Mouse (Mus musculus): ENCODE results near the gene Clba1. TPM values are rescaled to one million over a fixed set of nuclear protein-coding genes. Genes with fewer than 3 reads are reported as not detected.

Clba1 gene
- polyA plus RNA-seq, 1 experiment from 2014 or later, result 0.69 TPM

GRCm38 (mm10) chr12:112769751-112770150 lies 39.0 kb upstream of the Clba1 start:
- H3K36me3 ChIP-seq (replicated peaks; ENCODE audit: insufficient read depth, low read length), result no peaks in the 10 kb centered on the region
- H3K4me1 ChIP-seq (ENCODE audit: insufficient read depth), result no peaks in the 10 kb centered on the region
- no peaks in the 10 kb centered on the region for H3K27me3 ChIP-seq (ENCODE audit: insufficient read depth, low read length)
- no peak overlapping the region for H3K4me3 ChIP-seq (ENCODE audit: low read depth, low read length)
- H3K9ac ChIP-seq (replicated peaks), result no peak overlapping the region
- H3K27ac ChIP-seq (ENCODE audit: low read depth), result no peak overlapping the region
- no peak overlapping the region for H3K4me2 ChIP-seq (ENCODE audit: low read depth, low read length)
- 82% methylated on average over 2 of the region's 2 CpGs for WGBS (ENCODE audit: insufficient replicate concordance)
- no peaks in the 10 kb centered on the region for H3K9me3 ChIP-seq (ENCODE audit: low read length)
- ATAC-seq, result no peak
- DNase-seq, result no peak
- TF ChIP-seq CTCF (IDR thresholded peaks at IDR 0.05; ENCODE audit: low read depth) (no peak), EP300 (IDR thresholded peaks at IDR 0.05; ENCODE audit: low read depth) (no peak)

- DNase-seq, result no peak
- no peaks in the 10 kb centered on the region for H3K4me1 ChIP-seq (ENCODE audit: insufficient read depth)
- WGBS (ENCODE audit: insufficient replicate concordance), result 71% methylated on average over 4 of the region's 4 CpGs
- H3K27me3 ChIP-seq (ENCODE audit: insufficient read depth, low read length), result no peaks in the 10 kb centered on the region
- TF ChIP-seq CTCF (IDR thresholded peaks at IDR 0.05; ENCODE audit: low read depth) (no peak), EP300 (IDR thresholded peaks at IDR 0.05; ENCODE audit: low read depth) (no peak)
- no peaks in the 10 kb centered on the region for H3K36me3 ChIP-seq (replicated peaks; ENCODE audit: insufficient read depth, low read length)
- H3K27ac ChIP-seq (ENCODE audit: low read depth), result no peak overlapping the region
- ATAC-seq, result no peak
- H3K9me3 ChIP-seq (ENCODE audit: low read length), result no peaks in the 10 kb centered on the region
- no peak overlapping the region for H3K4me3 ChIP-seq (ENCODE audit: low read depth, low read length)
- no peak overlapping the region for H3K4me2 ChIP-seq (ENCODE audit: low read depth, low read length)
- no peak overlapping the region for H3K9ac ChIP-seq (replicated peaks)
These were observed 38.3 kb upstream of the Clba1 start for GRCm38 (mm10) chr12:112770396-112770795.

GRCm38 (mm10) chr12:112772306-112772705 lies 36.4 kb upstream of the Clba1 start:
- Histone ChIP-seq H3K27ac (ENCODE audit: low read depth) (no peak overlapping the region), H3K4me3 (ENCODE audit: low read depth, low read length) (no peak overlapping the region), H3K4me1 (ENCODE audit: insufficient read depth) (no peaks in the 10 kb centered on the region), H3K4me2 (ENCODE audit: low read depth, low read length) (no peak overlapping the region), H3K9ac (replicated peaks) (no peak overlapping the region), H3K9me3 (ENCODE audit: low read length) (no peaks in the 10 kb centered on the region), H3K36me3 (replicated peaks; ENCODE audit: insufficient read depth, low read length) (no peaks in the 10 kb centered on the region), H3K27me3 (ENCODE audit: insufficient read depth, low read length) (no peaks in the 10 kb centered on the region)
- TF ChIP-seq CTCF (IDR thresholded peaks at IDR 0.05; ENCODE audit: low read depth) (no peak), EP300 (IDR thresholded peaks at IDR 0.05; ENCODE audit: low read depth) (no peak)
- ATAC-seq (no peak), DNase-seq (no peak)
- WGBS (ENCODE audit: insufficient replicate concordance), result 82% methylated on average over 14 of the region's 14 CpGs

- no peak overlapping the region for H3K27ac ChIP-seq (ENCODE audit: low read depth)
- DNase-seq (no peak), ATAC-seq (no peak)
- no peak overlapping the region for H3K9ac ChIP-seq (replicated peaks)
- TF ChIP-seq CTCF (IDR thresholded peaks at IDR 0.05; ENCODE audit: low read depth) (no peak), EP300 (IDR thresholded peaks at IDR 0.05; ENCODE audit: low read depth) (no peak)
- no peaks in the 10 kb centered on the region for H3K36me3 ChIP-seq (replicated peaks; ENCODE audit: insufficient read depth, low read length)
- no peak overlapping the region for H3K4me2 ChIP-seq (ENCODE audit: low read depth, low read length)
- H3K27me3 ChIP-seq (ENCODE audit: insufficient read depth, low read length), result no peaks in the 10 kb centered on the region
- no peaks in the 10 kb centered on the region for H3K4me1 ChIP-seq (ENCODE audit: insufficient read depth)
- no peaks in the 10 kb centered on the region for H3K9me3 ChIP-seq (ENCODE audit: low read length)
- 52% methylated on average over 9 of the region's 9 CpGs for WGBS (ENCODE audit: insufficient replicate concordance)
- H3K4me3 ChIP-seq (ENCODE audit: low read depth, low read length), result no peak overlapping the region
These were observed 35.4 kb upstream of the Clba1 start for GRCm38 (mm10) chr12:112773366-112773765.

GRCm38 (mm10) chr12:112774026-112774425 lies 34.7 kb upstream of the Clba1 start:
- no peaks in the 10 kb centered on the region for H3K36me3 ChIP-seq (replicated peaks; ENCODE audit: insufficient read depth, low read length)
- H3K4me1 ChIP-seq (ENCODE audit: insufficient read depth), result no peaks in the 10 kb centered on the region
- no peak overlapping the region for H3K9ac ChIP-seq (replicated peaks)
- TF ChIP-seq EP300 (IDR thresholded peaks at IDR 0.05; ENCODE audit: low read depth) (no peak), CTCF (IDR thresholded peaks at IDR 0.05; ENCODE audit: low read depth) (no peak)
- 63% methylated on average over 6 of the region's 6 CpGs for WGBS (ENCODE audit: insufficient replicate concordance)
- ATAC-seq (no peak), DNase-seq (no peak)
- no peak overlapping the region for H3K27ac ChIP-seq (ENCODE audit: low read depth)
- no peaks in the 10 kb centered on the region for H3K9me3 ChIP-seq (ENCODE audit: low read length)
- H3K4me3 ChIP-seq (ENCODE audit: low read depth, low read length), result no peak overlapping the region
- no peaks in the 10 kb centered on the region for H3K27me3 ChIP-seq (ENCODE audit: insufficient read depth, low read length)
- H3K4me2 ChIP-seq (ENCODE audit: low read depth, low read length), result no peak overlapping the region

- TF ChIP-seq CTCF (IDR thresholded peaks at IDR 0.05; ENCODE audit: low read depth) (no peak), EP300 (IDR thresholded peaks at IDR 0.05; ENCODE audit: low read depth) (no peak)
- no peaks in the 10 kb centered on the region for H3K9me3 ChIP-seq (ENCODE audit: low read length)
- WGBS (ENCODE audit: insufficient replicate concordance), result 77% methylated on average over 10 of the region's 10 CpGs
- no peak overlapping the region for H3K4me2 ChIP-seq (ENCODE audit: low read depth, low read length)
- H3K4me1 ChIP-seq (ENCODE audit: insufficient read depth), result no peaks in the 10 kb centered on the region
- no peaks in the 10 kb centered on the region for H3K36me3 ChIP-seq (replicated peaks; ENCODE audit: insufficient read depth, low read length)
- no peak for DNase-seq
- no peak overlapping the region for H3K4me3 ChIP-seq (ENCODE audit: low read depth, low read length)
- no peak for ATAC-seq
- H3K9ac ChIP-seq (replicated peaks), result no peak overlapping the region
- no peak overlapping the region for H3K27ac ChIP-seq (ENCODE audit: low read depth)
- H3K27me3 ChIP-seq (ENCODE audit: insufficient read depth, low read length), result no peaks in the 10 kb centered on the region
These were observed 34.3 kb upstream of the Clba1 start for GRCm38 (mm10) chr12:112774481-112774880.

- H3K27ac ChIP-seq (ENCODE audit: low read depth), result no peak overlapping the region
- H3K9ac ChIP-seq (replicated peaks), result no peak overlapping the region
- no peaks in the 10 kb centered on the region for H3K36me3 ChIP-seq (replicated peaks; ENCODE audit: insufficient read depth, low read length)
- ATAC-seq (no peak), DNase-seq (no peak)
- no peaks in the 10 kb centered on the region for H3K9me3 ChIP-seq (ENCODE audit: low read length)
- TF ChIP-seq EP300 (IDR thresholded peaks at IDR 0.05; ENCODE audit: low read depth), result no peak
- no peak for TF ChIP-seq CTCF (IDR thresholded peaks at IDR 0.05; ENCODE audit: low read depth)
- no peak overlapping the region for H3K4me3 ChIP-seq (ENCODE audit: low read depth, low read length)
- peaks cover 7% of the 10 kb centered on the region; the same call in 1 of the 2 replicates for H3K27me3 ChIP-seq (ENCODE audit: insufficient read depth, low read length)
- WGBS (ENCODE audit: insufficient replicate concordance), result 67% methylated on average over 8 of the region's 8 CpGs
- no peak overlapping the region for H3K4me2 ChIP-seq (ENCODE audit: low read depth, low read length)
- H3K4me1 ChIP-seq (ENCODE audit: insufficient read depth), result no peaks in the 10 kb centered on the region
These were observed 17.7 kb upstream of the Clba1 start for GRCm38 (mm10) chr12:112791026-112791425.
